Mouse (Mus musculus): Measurements from ENCODE around the gene Inpp5d.

The Inpp5d gene

GRCm38 (mm10) chr1:87658485-87658884 lies 38.4 kb downstream of the Inpp5d start:
- no peak for DNase-seq (ENCODE audit: low read depth)

DNA sequence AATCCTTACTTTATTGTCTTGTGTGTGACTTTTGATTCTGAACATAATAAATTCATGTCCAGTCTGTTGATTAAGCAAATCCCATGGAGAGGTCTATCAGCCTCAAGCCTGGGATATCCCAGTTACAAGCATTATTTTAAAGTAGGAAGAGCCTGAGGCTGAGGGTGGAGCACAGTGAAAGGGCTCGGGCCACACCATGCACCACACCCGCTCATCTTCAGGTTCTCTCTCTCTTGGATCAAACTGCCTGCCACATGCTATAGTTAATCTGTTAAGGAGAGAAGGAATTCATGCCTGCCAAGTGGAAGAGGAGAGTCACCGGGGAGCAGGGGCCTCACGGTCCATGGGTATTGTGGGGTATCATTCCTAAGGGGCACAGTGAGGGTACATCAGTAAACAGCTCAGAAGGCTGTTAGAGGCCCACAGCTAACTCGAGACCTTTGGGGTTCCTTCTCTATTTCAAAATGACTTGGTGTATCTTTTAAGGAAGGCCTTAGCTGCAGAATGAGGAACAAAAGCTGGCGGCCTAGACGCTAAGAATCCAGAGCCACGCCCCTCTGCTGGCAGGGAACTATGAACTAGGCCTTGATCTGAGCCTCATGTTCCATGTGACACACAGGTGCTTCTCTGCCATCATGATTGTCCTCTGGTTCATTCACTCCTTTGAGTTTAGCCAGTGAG lies 39.0 kb downstream of the Inpp5d start:
- DNase-seq (ENCODE audit: low read depth), result no peak

- no peak for DNase-seq (ENCODE audit: low read depth)
Measured at GRCm38 (mm10) chr1:87659618-87659960, 39.5 kb downstream of the Inpp5d start.

- DNase-seq (ENCODE audit: low read depth), result no peak
Measured at GRCm38 (mm10) chr1:87660740-87661139, 40.6 kb downstream of the Inpp5d start.

GRCm38 (mm10) chr1:87663992-87664391 lies 43.9 kb downstream of the Inpp5d start:
- DNase-seq (ENCODE audit: low read depth), result peak; percentile 54

DNA sequence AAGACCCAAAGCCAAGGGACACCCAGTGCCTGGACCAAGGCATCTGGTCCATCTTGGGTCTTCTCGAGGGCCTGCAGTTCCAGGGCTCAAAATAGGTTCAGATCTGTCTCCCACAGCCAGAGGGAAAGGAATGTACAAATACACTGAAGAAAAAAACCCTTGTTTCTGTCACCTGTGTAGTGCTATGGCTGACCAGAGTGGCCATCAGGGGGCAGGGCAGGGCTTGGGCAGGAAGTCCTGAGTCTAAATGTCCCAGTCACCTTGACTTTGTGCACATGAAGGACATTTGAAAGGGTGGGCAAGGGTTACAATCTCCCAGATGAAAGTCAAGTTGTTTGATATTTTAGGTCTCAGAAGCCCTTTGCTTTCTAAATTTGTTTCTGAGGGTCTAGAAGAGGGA lies 46.9 kb downstream of the Inpp5d start:
- DNase-seq (ENCODE audit: low read depth), result no peak

GRCm38 (mm10) chr1:87668300-87668699 lies 48.2 kb downstream of the Inpp5d start:
- DNase-seq (ENCODE audit: low read depth), result no peak

GRCm38 (mm10) chr1:87671483-87671882 lies 51.4 kb downstream of the Inpp5d start:
- no peak for DNase-seq (ENCODE audit: low read depth)

DNA sequence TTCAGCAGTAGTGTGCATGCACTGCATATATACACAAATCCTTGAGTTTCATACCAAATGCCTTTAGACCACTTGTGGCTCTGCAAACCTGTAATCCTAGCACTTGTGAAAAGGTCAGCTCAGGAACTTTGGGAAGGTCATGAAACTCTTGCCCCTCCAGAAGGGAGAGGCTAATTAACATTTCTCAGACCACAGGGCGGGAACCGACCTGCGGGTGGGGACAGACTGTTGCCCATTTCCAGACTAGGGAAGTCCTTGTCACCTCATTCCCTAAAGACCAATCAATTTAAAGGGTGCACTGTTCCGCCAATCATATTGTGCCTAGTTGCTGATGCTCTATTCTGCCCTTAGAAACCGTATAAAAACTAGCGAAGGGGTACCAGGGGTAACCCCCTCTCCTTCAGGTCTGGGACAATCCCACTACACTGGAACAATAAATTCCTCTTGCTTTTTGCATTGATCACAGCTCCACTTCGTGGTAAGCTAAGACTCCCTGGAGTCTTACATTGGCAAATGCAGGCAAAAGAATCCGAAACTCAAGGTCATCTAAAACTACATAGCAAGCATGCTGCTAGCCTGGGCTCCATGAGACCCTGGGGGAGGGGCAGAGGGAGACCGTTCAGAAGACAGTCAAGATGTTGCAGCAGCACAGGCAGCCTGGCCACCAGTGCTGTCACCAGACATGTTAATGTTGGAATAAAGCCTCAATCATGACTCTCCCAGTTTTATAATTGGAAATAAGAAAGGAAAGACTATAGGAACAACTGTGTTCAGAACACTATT lies 53.9 kb downstream of the Inpp5d start:
- DNase-seq (ENCODE audit: low read depth), result no peak

DNA sequence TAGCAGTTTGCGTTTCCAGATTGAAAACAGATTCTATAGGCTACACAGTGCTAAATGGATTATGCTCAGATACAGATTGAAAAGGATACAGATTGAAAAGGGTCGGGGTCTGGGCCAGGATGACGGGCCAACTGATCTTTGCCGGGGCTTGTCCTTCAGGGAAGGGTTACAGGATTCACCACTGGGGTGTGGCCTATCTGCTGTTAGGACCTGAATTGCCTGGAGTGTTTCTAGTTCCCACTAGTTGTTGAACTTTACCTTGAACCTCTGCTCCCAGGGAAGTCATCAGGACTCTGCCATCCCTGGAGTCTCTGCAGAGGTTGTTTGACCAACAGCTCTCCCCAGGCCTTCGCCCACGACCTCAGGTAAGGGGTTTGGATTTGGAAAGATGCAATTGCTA lies 55.9 kb downstream of the Inpp5d start:
- no peak for DNase-seq (ENCODE audit: low read depth)

GRCm38 (mm10) chr1:87679089-87679488 lies 59.0 kb downstream of the Inpp5d start:
- no peak for DNase-seq (ENCODE audit: low read depth)

GRCm38 (mm10) chr1:87680950-87681349 lies 60.8 kb downstream of the Inpp5d start:
- no peak for DNase-seq (ENCODE audit: low read depth)

- peak; percentile 27 for DNase-seq (ENCODE audit: low read depth)
Measured at GRCm38 (mm10) chr1:87682473-87682872, 62.4 kb downstream of the Inpp5d start.

GRCm38 (mm10) chr1:87684071-87684470 lies 64.0 kb downstream of the Inpp5d start:
- no peak for DNase-seq (ENCODE audit: low read depth)

DNA sequence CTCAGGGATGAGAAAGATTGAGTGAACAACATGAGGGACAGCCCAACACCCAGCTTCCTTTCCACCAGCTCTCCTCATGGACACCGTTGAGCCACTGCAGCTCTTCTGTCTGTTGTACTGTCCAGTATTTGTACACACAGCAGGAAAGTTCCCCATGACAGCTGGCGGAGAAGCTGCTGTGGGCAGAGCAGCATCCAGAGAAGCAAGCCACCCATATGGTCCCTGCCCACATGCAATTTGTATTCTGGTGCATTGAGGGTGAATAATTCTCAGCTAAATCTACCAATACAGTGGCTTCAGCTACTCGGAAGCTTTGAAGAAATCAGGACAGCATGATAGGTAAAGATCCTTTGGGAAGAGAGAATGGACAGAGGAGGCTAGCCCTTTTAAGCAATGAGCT lies 64.7 kb downstream of the Inpp5d start:
- no peak for DNase-seq (ENCODE audit: low read depth)

GRCm38 (mm10) chr1:87686351-87686750 lies 66.2 kb downstream of the Inpp5d start:
- no peak for DNase-seq (ENCODE audit: low read depth)

- no peak for DNase-seq (ENCODE audit: low read depth)
Measured at GRCm38 (mm10) chr1:87687009-87687408, 66.9 kb downstream of the Inpp5d start.

DNA sequence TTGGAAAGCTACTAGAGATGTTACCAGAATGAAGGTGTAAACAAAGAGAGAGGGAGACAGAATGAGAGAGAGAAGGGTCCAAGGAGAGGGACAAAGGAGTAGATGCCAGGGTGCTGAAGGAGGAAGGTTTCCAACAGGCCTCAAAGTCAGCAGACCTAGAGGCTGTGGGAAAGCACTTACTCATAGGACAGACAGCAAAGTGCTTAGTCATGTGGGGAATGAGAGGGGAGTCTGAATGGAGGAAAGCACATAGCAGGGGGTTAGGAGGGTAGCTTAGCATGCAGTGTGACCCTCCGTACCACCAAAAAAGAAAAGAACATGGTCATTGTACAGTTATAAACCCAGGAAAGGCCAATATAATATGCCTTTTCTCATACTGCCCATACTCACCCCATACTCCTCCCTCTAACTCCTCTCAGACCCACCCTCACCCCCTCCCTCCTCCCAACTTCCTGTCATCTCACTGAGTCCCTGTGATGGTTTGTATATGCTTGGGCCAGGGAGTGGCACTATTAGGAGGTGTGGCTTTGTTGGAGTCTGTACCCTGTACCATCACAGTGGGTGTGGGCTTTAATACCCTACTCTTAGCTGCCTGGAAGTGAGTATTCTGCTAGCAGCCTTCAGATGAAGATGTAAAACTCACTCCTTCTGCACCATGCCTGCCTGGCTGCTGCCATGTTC lies 69.7 kb downstream of the Inpp5d start:
- no peak for DNase-seq (ENCODE audit: low read depth)

GRCm38 (mm10) chr1:87696358-87696757 lies 76.2 kb downstream of the Inpp5d start:
- DNase-seq (ENCODE audit: low read depth), result peak; percentile 58

- DNase-seq (ENCODE audit: low read depth), result no peak
Measured at GRCm38 (mm10) chr1:87698010-87698409, 77.9 kb downstream of the Inpp5d start.

GRCm38 (mm10) chr1:87699890-87700448 lies 79.9 kb downstream of the Inpp5d start:
- DNase-seq (ENCODE audit: low read depth), result no peak

GRCm38 (mm10) chr1:87704230-87704629 lies 84.1 kb downstream of the Inpp5d start:
- DNase-seq (ENCODE audit: low read depth), result no peak

GRCm38 (mm10) chr1:87706361-87706760 lies 86.2 kb downstream of the Inpp5d start:
- no peak for DNase-seq (ENCODE audit: low read depth)
